Mouse (Mus musculus) fat pad, adult 2 months (tissue): Measurements from ENCODE around the gene Agpat2.

Experiments
- DNase-seq: peaks from one replicate; pipeline ENCODE4 v3.0.0-alpha.2; 2011; ENCODE audit warnings: low read depth, low spot score; ENCODE audit errors: extremely low read depth

Agpat2 gene

DNA sequence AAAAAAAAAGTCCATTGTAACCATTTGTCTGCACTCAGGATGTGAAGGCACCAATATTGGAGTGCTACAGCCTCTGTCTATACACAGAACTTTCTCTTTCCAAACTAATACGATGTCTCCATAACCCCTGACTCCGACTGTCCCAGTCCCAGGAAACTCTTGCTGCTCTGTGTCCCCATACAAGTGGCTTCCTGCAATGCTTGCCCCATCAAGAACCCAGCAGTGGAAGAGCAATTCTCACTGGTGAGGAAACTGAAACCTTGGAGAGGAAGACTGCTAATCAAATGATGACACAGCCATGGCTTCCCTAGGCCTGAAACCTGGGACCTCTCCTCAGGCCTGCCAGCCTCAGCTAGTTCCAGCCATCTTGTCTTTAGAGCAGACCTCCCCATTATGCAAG is 6.4 kb downstream of the Agpat2 start:
- DNase-seq = no peak

DNA sequence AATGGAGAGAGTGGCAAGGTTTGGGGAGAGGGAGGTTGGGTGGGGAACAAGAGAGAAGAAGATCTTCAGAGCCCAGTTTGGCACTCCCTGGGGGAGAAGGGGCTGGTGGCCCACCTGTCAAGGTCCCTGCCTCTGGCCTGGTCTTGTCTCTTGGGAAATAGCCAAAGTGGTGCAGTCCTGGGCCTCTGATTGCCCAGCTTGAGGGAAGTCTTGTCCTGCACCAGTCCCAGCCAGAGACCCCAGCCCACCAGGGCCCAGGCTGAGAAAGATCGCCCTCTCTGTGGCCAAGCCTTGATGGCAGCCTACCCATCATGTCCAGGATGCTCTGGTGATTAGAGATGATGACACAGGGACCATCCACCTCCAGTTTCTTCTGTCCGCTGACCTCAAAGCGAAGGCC is 7.3 kb downstream of the Agpat2 start:
- no peak for DNase-seq

DNA sequence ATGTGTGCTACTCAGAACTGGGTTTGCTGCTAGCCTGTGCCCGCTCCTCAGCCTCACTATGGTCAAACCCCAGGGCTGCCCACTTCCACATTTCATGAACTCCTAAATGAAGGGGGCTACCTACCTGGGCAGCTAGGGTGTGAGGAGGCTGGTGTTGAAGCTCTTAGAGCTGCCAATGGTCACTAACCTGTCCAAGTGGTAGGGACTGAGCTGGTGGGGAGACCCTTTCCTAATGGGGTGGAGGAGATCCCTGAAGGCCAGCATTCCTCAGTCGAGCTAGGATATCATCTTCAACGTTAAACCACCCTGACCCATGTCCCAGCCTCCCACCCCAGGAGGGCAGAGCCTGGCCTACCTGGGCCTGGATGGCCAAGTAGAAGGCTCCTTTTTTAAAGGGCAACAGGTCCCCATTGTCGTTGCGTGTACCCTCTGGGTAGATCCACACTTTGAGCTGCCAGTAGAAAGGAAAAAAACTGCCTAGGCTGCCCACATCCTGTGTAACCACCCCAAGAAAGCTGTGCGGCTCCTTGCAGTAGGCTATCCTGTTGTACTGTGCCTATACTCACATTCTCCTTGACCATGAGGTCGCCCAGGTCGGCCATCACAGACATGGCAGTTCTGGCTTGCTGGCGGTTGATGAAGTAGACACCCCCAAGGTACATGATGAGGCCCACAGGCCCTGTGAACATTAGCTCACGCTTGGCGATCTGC is 8.3 kb downstream of the Agpat2 start:
- no peak for DNase-seq

DNA sequence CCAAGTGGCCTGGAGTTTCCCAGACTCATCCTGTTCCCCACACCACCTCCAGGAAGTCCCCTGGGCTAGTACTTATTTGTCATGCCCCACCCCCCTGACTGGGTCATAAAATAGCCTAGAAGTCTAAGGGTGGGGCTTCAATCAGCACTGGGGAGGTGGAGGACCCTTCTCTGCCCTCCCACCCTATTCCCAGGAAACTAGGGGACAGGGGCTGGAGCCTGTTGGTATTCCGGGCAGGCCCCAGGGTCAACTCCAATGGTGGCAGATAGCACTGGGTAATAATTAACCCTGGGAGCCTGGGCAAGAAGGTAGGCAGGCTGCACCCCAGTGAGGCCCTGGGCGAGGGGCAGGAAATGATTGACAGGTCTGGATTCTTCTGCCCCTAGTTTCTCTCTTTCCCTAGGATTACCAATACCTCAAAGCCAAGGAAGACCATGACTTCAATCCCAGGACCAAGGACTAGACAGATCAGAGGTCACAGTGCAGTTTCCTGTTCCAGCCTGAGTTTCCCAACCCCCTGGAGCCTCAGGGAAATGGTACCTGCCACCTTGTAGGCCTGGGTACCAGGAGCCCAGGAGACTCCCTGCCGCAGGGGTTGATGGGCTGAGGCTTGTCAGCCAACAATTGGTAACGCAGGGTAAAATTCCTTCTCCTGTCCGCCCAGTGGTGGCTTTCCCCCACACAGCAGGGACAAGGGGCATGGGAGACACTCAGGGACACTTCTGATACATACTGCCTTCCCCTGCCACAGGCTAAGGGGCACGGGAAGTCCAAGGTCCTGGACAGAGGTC is 9.1 kb downstream of the Agpat2 start:
- DNase-seq = no peak

GRCm38 (mm10) chr2:26594461-26594933 is 9.7 kb downstream of the Agpat2 start:
- DNase-seq = no peak

- DNase-seq = no peak
These were observed 10.2 kb downstream of the Agpat2 start for GRCm38 (mm10) chr2:26594022-26594346.

DNA sequence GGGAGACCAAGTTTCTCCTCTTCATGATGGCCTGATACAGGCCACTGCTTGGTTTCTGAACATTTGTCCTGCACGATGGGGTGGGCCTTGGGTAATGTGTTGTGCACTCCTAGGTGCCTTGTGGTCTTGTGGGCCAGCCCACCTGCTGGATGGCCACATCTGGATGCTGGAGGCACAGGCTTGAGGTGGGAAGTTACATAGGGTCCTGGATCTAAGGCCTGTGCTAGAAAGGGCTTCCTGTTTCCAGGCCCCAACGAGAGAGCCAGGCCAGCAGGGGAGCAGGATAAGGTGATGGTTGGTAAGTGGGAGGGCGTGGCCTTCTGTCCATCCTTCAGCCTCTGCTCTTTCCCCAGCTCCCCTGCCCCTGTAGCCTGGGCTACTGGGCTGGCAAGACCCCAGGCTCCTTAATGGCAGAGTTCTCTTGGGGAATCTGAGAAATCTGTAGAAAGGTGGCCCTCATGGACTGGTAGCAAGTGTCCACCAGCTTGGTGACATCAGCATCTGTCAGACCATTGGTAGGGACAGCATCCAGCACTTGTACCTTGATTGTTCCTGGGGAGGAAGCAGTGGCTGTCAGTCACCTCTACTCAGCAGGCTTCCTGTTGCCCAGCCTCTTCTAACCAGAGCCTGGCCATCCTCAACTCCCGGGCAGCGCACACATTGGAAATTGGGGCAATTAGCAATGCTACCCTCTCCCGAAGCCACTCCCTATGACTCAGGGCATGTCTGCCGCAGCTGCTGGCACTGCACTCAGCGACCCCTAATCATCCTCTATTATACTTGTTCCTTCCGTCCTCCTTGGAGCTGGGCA is 10.8 kb downstream of the Agpat2 start:
- DNase-seq = no peak

- DNase-seq = no peak
These were observed 12.8 kb downstream of the Agpat2 start for GRCm38 (mm10) chr2:26591416-26591815.

DNA sequence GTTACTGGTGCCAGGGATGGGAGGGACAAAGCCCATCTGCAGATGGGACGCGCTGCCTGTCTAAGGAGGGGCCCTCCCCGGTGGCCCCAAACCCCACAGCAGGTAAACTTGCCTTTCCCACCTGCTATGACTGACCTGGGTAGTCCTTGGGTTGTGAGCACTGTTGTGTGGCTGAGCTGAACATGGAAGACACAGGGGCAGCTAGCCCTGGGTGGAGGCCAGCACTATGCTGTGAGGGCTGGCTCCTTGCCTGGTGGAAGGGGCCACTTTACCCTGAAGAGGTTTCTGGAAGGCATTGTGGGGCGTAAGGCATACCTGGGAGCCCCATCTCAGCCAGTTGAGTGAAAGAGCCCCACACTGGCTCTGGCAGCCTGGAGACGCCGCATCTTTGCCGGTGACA is 13.3 kb downstream of the Agpat2 start:
- DNase-seq = no peak

DNA sequence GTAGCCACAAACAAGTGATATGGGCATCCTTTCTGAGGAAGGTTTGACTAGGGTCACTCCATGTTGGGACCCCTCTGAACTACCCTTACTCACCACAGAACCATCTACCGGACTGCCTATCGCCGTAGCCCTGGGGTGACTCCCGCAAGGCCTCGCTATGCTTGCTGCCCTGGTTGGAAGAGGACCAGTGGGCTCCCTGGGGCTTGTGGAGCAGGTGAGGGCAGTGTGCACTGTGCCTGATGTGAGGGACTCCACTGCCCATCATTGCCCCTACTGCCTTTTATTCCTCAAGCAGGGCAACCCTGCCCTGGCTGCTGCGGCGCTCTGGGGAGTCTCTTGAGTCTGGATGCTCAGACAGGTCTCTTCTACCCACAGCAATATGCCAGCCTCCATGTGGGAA is 13.9 kb downstream of the Agpat2 start:
- no peak for DNase-seq

GRCm38 (mm10) chr2:26589284-26589683 is 14.9 kb downstream of the Agpat2 start:
- no peak for DNase-seq

- DNase-seq = no peak
These were observed 15.6 kb downstream of the Agpat2 start for GRCm38 (mm10) chr2:26588573-26588972.

DNA sequence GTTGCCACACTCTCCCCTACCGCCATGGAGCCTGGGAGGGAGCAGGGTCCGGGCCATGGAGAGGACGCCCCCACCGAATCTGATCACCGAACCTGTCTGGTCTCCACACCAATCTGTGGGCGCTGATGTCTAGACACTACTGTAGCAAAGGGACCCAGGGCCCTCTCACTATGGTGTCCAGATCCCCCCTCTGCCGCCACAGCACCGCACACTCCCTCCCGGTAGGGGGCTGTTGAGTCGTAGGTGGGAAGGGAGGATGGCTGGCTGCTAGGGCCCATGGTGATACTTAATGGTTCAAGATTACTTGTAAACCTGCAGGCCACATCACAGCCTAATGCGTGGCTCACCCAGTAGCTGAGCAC is 17.2 kb downstream of the Agpat2 start:
- DNase-seq = no peak

GRCm38 (mm10) chr2:26586294-26587043 is 17.7 kb downstream of the Agpat2 start, which contains the start of gene Gm20532:
TSS of gene Gm20532 (plus strand) at chr2:26586639.
- DNase-seq = no peak

GRCm38 (mm10) chr2:26585713-26586112 is 18.5 kb downstream of the Agpat2 start:
- DNase-seq = no peak

DNA sequence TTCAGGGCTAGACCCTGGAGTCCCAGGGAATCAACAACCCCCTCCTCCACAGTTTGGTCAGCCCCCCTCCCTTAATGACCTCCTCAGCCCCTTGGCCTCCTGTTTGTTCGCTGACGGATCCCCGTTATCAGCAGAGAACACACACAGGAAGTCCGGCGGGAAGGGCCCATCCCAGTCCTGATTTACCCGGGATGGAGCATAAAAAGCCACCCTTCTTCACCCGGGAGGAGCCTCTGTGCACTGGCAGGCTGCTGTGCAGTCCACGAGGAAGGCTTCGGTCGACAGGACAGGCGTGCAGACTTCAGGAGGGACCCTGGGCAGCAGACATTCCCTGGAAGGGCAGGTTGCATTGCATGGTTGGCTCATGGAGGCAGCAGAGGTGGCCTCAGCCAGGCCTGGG is 20.6 kb downstream of the Agpat2 start:
- DNase-seq = no peak

- DNase-seq = no peak
These were observed 21.5 kb downstream of the Agpat2 start for GRCm38 (mm10) chr2:26582741-26583140.

DNA sequence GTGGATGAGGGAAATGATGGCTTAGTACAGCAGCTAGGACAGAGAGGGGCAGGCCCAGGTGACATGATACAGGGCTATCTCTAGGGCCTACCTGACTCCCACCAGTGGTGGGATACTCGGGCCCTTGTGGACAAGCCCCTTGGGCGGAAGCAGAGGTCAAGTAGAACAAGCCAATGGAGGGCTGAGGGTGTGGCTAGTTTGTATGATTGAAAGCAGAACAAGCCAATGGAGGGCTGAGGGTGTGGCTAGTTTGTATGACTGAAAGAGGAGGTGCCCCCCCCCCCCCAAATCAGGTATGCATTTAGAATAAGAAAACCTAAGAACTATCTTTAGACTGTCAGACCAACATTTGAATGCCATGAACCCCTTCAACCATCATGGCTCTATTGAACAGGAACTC is 22.0 kb downstream of the Agpat2 start:
- DNase-seq = no peak

GRCm38 (mm10) chr2:26580751-26581150 is 23.5 kb downstream of the Agpat2 start:
- DNase-seq = no peak

DNA sequence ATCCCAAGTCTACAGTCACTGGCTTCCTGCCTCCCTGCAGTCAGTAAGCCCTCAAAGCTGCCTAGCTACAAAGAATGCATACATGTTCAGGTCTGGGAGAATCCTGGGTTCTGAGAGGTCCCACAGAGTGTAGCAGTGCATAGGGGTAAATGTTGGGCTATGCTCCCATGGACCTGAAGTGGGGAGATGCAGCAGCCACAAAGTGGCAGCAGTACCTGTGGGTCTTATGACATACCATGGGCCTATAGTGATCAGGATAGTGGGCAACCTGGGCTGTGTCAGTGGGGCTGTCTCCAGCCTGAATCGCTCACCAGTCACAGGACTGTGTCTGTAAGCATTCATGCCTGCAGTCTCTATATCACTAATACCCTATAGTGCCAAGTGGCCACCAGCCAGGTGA is 24.5 kb downstream of the Agpat2 start, which contains the start of gene Egfl7:
TSS of gene Egfl7 (plus strand) at position 301 of the 400 bp plus-strand sequence.
- no peak for DNase-seq

DNA sequence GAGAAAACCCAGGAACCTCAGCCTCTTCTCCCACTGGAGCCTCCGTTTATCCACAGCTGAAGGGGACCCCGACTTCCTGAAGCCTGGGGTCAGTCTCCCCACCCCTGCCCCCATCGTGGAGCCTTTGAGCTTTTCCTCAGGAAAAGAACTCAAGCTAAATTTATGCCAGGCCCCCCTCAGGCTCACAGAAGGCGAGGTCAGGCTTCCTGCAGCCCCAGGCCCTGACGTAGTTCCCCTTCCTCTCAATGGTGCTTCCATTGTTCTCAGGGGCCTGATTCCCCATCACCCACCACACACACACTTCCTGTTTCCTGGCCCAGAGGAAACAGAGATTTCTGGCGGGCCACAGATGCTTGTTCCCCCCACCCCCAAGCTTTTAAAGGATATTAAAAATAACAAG is 25.8 kb downstream of the Agpat2 start:
- DNase-seq = no peak
